Mouse (Mus musculus) intestine, embryonic 14.5 days (tissue): ENCODE measurements at regions not wholly inside any gene's neighbourhood (a gene's known extent, or its start where the extent isn't known, plus 50 kb on each side); places are given as distances from the start of the nearest gene placed in this dataset.
A peak's percentile ranks its signal among the peaks of the same experiment; 100 is the strongest.

Experiments
- ATAC-seq: fragments of 200-750 bp; cut with Nextera tagmentation; replicated peaks from 2 replicates; pipeline ENCODE4 v1.8.0; 2017; ENCODE audit warnings: low read depth, moderate number of reproducible peaks, moderate TSS enrichment, moderate library complexity; ENCODE audit not compliant: low FRiP score, low TSS enrichment
- DNase-seq: peaks from one replicate; pipeline ENCODE4 v3.0.0-alpha.2; 2018; ENCODE audit warnings: low spot score
- H3K27ac ChIP-seq: fragments of 300-500 bp; sonication (generic); 2 replicates; pipeline ENCODE4 v1.5.1; 2014; ENCODE audit warnings: low read depth, mild to moderate bottlenecking, control low read depth
- H3K27me3 ChIP-seq: fragments of 300-500 bp; sonication (generic); replicated peaks from 2 replicates; pipeline ENCODE4 v1.6.1; 2014; ENCODE audit warnings: low read length, control low read depth; ENCODE audit not compliant: control insufficient read depth, insufficient read depth
- H3K36me3 ChIP-seq: fragments of 300-500 bp; sonication (generic); 2 replicates; pipeline ENCODE4 v1.6.1; 2014; ENCODE audit warnings: low read length, control low read depth; ENCODE audit not compliant: control insufficient read depth, insufficient read depth
- H3K4me1 ChIP-seq: fragments of 300-500 bp; sonication (generic); replicated peaks from 2 replicates; pipeline ENCODE4 v1.6.1; 2014; ENCODE audit warnings: low read length, control low read depth, mixed read lengths; ENCODE audit not compliant: control insufficient read depth, insufficient read depth
- H3K4me2 ChIP-seq: fragments of 300-500 bp; sonication (generic); 2 replicates; pipeline ENCODE4 v1.6.1; 2014; ENCODE audit warnings: low read length
- H3K4me3 ChIP-seq: fragments of 300-500 bp; sonication (generic); 2 replicates; pipeline ENCODE4 v1.5.1; 2014; ENCODE audit warnings: low read depth, low read length, control low read depth, mixed read lengths
- H3K9ac ChIP-seq: fragments of 300-500 bp; sonication (generic); 2 replicates; pipeline ENCODE4 v1.6.1; 2014; ENCODE audit warnings: mild to moderate bottlenecking, low read length
- H3K9me3 ChIP-seq: fragments of 300-500 bp; sonication (generic); 2 replicates; pipeline ENCODE4 v1.6.1; 2016; ENCODE audit warnings: low read length, control low read depth; ENCODE audit not compliant: control insufficient read depth
- WGBS: fragments of 180-500 bp; shearing (Covaris S2); extraction: QIAGEN DNeasy Blood & Tissue Kit; methylation state at CpG from one replicate; pipeline ENCODE4 v1.1.7; 2014; 5-methylcytosine and 5-hydroxymethylcytosine counted together

DNA sequence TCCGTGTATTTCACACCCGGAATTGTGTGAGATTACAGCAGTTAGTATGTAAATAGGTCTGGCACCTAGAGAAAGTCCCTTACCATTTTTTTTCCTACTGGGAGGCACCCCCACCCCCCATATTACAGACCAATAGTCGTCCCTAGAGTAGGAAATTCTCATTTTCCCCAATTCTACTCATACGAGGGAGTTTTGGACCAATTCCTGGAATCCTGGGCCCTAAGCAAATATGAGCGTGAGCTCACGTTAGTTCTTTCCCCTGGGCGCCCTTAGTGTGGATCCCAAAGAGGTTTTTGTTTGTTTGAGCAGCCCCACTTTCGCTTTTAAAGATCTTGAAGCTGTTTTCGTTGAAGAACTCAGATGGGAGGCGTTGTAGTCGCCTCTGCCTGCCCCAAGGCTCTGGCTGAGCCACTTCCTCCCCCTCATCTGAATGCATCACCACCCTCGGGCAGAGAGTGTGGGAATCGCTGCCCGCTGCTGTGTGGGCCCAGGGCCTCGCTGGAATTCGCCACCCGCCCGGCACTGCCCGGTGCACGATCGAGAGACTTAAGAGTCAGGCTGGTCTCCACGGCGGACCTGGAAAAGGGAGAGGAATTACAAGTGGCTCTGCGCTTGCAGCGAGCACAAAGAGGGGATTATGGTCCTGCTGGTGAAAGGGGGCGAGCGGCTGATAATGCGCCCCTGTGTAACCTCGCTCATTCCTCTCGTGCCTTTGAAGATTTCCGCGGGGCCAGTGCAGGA lies 80.6 kb upstream of the Akt3 start:
- H3K4me3 ChIP-seq = peak overlapping the region; percentile 46
- ATAC-seq (0 out of 2 replicates have a peak, but pooled peaks have one; percentile 36), DNase-seq (peak; percentile 75)
- no peak overlapping the region for H3K27ac ChIP-seq
- peak overlapping the region; percentile 48 for H3K9ac ChIP-seq
- no peaks in the 10 kb centered on the region for H3K9me3 ChIP-seq
- H3K36me3 ChIP-seq = no peaks in the 10 kb centered on the region
- no peaks in the 10 kb centered on the region for H3K27me3 ChIP-seq
- H3K4me2 ChIP-seq = peak overlapping the region; percentile 83
- WGBS = 5% methylated on average over 31 of the region's 32 CpGs
- H3K4me1 ChIP-seq = 0 out of 2 replicates have a peak, but pooled peaks cover 4% of the 10 kb centered on the region

DNA sequence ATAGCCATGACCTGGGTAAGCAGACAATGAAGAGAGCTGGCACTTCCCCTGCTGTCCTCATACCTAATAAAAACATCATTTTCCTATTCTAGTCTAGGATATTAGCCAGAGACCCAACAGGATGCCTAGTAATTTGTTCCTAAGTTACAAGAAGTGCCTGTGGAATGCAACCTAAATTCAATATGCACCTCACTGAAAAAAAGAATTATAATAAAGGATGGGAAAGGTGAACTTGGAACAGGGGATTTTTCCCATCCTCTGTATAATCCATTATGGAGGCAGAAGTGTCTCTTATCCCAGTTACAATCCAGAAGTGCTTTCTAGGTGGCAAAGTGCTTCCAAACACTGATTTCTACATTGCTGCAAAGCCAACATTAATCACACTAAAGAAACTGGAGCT lies 79.8 kb upstream of the Akt3 start:
- H3K9ac ChIP-seq = no peak overlapping the region
- H3K9me3 ChIP-seq = no peaks in the 10 kb centered on the region
- 0 out of 2 replicates have a peak, but pooled peaks cover 4% of the 10 kb centered on the region for H3K4me1 ChIP-seq
- ATAC-seq = no peak
- no peak overlapping the region for H3K4me3 ChIP-seq
- DNase-seq = no peak
- H3K27me3 ChIP-seq = no peaks in the 10 kb centered on the region
- H3K36me3 ChIP-seq = no peaks in the 10 kb centered on the region
- H3K27ac ChIP-seq = no peak overlapping the region
- no peak overlapping the region for H3K4me2 ChIP-seq

DNA sequence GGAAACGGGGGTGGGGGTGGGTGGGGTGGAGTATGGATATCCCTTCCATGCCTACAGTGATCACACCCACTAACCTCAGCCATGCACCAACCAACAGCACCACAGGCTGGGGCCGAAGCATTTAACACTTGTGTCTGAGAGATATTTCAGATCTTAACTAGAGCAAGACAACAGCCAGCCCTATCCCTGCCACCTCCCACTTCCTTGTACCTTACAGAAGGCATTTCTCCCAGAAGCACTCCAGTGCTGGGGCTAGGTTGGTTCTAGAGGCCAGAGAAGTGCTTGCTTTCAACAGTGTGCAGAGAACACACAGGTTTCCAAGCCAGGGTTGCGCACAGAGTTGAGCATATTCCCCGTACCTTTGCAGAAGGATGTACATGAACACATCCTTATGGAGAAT lies 79.1 kb upstream of the Akt3 start:
- Histone ChIP-seq H3K4me2 (no peak overlapping the region), H3K9ac (no peak overlapping the region), H3K27me3 (no peaks in the 10 kb centered on the region), H3K9me3 (no peaks in the 10 kb centered on the region), H3K27ac (no peak overlapping the region), H3K4me1 (0 out of 2 replicates have a peak, but pooled peaks cover 4% of the 10 kb centered on the region), H3K4me3 (no peak overlapping the region), H3K36me3 (no peaks in the 10 kb centered on the region)
- no peak for DNase-seq
- WGBS = 89% methylated on average over 4 of the region's 4 CpGs
- ATAC-seq = no peak

DNA sequence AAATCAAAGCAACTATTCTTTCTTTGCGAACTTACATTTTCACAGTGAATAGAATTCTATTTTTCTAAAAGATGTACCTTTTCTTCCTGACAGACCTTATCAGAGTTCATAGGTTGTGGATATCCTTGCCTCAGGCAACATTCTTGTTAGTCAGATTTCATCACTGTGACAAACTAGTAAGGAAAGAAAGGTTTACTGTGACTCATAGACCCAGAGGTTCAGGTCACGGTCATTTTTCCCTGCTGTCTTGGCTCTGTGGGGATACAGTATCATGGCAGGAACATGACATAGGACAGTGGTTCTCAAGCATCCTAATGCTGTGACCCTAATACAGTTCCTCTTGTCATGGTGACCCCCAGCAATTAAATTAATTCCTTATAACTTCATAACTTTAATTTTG lies 78.4 kb upstream of the Akt3 start:
- H3K27ac ChIP-seq = no peak overlapping the region
- H3K36me3 ChIP-seq = no peaks in the 10 kb centered on the region
- ATAC-seq (no peak), DNase-seq (no peak)
- no peaks in the 10 kb centered on the region for H3K9me3 ChIP-seq
- 88% methylated on average over 2 of the region's 2 CpGs for WGBS
- H3K4me2 ChIP-seq = no peak overlapping the region
- 0 out of 2 replicates have a peak, but pooled peaks cover 4% of the 10 kb centered on the region for H3K4me1 ChIP-seq
- H3K27me3 ChIP-seq = no peaks in the 10 kb centered on the region
- no peak overlapping the region for H3K4me3 ChIP-seq
- H3K9ac ChIP-seq = no peak overlapping the region

DNA sequence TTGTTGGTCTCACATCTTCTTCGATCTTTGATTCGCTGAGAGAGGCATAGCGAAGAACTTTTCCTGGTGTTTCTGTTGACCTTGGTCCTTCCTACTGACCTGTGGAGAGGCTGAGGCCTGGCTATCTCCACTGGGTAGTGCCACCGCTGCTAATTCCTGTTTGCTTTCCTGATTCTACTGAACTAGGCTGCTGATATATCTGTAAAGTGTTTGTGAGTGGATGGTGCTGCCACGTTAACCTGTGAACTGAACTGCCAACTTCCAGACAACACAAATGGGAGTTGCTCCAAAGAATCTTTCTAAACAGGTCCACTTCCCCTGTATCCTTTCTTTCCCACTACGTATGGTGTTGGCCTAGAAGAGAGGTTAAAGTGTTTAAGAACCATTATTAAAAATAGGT lies 78.0 kb upstream of the Akt3 start:
- H3K4me3 ChIP-seq = no peak overlapping the region

DNA sequence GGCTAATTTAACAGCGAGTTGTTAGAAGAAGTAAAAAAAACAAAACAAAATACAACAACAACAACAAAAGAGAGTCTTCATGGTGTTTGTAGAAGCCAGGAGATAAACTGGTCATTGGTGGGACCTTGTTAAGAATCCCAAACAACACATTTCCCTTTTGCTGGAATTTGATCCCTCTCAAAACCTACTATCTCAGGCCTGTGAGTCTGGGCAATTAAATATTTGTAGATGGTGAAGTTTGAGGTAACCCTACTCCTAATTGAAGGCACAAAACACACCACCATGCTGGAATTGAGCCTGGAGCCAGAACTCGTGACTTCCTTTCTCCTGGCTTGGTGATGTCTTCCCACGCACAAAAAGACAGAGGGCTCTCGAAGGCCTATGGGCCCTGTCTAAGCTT lies 65.4 kb upstream of the Akt3 start:
- no peak for DNase-seq
- no peak overlapping the region for H3K9ac ChIP-seq
- H3K36me3 ChIP-seq = no peaks in the 10 kb centered on the region
- 0 out of 2 replicates have a peak, but pooled peaks cover 2% of the 10 kb centered on the region for H3K27me3 ChIP-seq
- ATAC-seq = no peak
- peak overlapping the region; percentile 38; the same call in 1 of the 2 replicates for H3K4me3 ChIP-seq
- no peak overlapping the region for H3K27ac ChIP-seq
- peak overlapping the region; percentile 94 for H3K4me2 ChIP-seq
- H3K4me1 ChIP-seq = no peaks in the 10 kb centered on the region
- H3K9me3 ChIP-seq = no peaks in the 10 kb centered on the region
- WGBS = 73% methylated on average over 4 of the region's 4 CpGs

More for the DNA sequence above, 78.0 kb upstream of the Akt3 start:
- WGBS = 87% methylated on average over 6 of the region's 6 CpGs
- no peaks in the 10 kb centered on the region for H3K27me3 ChIP-seq
- no peak overlapping the region for H3K4me2 ChIP-seq
- 0 out of 2 replicates have a peak, but pooled peaks cover 4% of the 10 kb centered on the region for H3K4me1 ChIP-seq
- no peak overlapping the region for H3K27ac ChIP-seq
- no peak for DNase-seq
- H3K9ac ChIP-seq = no peak overlapping the region
- no peaks in the 10 kb centered on the region for H3K36me3 ChIP-seq
- no peak for ATAC-seq
- no peaks in the 10 kb centered on the region for H3K9me3 ChIP-seq

DNA sequence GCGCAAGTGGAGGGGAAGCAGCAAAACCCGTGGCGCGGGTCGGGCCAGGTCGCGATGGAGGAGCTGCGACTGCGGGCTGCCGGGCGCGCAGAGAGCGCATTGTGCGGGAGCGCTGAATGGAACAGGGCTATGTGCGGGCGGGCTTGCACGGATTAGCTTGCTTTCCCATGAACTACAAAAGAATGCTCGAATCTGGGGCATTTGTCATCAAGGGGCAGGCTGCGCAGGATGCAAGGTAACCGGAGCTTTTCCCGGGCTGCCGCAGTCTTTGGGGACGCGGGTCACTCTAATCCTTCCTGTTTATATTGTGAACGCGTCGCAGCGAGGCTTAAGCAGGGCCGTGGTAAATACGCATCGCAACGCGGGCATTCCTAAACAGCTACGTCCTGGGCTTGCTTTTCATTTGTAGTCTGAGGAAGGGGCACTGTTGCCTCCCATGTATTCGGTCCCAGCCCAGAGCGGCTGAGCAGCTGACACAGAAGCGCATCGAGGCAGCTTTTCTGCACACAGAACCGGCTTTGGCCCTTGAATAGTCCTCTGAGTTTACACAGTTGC lies 64.8 kb upstream of the Akt3 start:
- peak overlapping the region; percentile 37 for H3K9ac ChIP-seq
- ATAC-seq = no peak

DNA sequence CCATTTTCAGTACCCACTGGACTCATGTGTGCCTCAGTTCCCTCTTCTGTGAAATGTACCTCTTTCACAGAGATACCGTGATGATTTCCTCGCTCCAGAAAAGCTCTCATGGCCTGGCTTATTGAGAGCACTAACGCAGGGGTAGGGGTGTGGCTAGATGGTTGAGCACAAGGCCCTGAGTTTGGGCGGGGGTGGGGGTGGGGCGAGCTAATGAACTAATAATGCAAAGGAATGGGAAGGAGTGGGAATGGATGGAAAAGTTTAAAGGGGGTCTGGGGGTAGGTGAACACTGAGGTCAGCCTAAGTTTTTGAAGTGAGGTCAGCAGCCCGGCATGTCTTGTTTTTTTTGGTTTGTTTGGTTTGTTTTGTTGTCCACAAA lies 64.3 kb upstream of the Akt3 start:
- Histone ChIP-seq H3K27ac (no peak overlapping the region), H3K9ac (peak overlapping the region; percentile 37; the same call in 1 of the 2 replicates), H3K4me2 (peak overlapping the region; percentile 94), H3K36me3 (no peaks in the 10 kb centered on the region), H3K27me3 (0 out of 2 replicates have a peak, but pooled peaks cover 2% of the 10 kb centered on the region), H3K4me3 (peak overlapping the region; percentile 38), H3K9me3 (no peaks in the 10 kb centered on the region), H3K4me1 (no peaks in the 10 kb centered on the region)
- ATAC-seq (no peak), DNase-seq (no peak)
- 14% methylated on average over 6 of the region's 6 CpGs for WGBS

More for the DNA sequence above, 64.8 kb upstream of the Akt3 start:
- Histone ChIP-seq H3K36me3 (no peaks in the 10 kb centered on the region), H3K27ac (no peak overlapping the region), H3K4me3 (peak overlapping the region; percentile 38), H3K4me2 (peak overlapping the region; percentile 94), H3K9me3 (no peaks in the 10 kb centered on the region), H3K27me3 (0 out of 2 replicates have a peak, but pooled peaks cover 2% of the 10 kb centered on the region), H3K4me1 (no peaks in the 10 kb centered on the region)
- under 1% methylated on average over 40 of the region's 40 CpGs for WGBS
- DNase-seq = peak; percentile 63
